Mouse (Mus musculus): ENCODE results near the gene Hs6st3.

DNA sequence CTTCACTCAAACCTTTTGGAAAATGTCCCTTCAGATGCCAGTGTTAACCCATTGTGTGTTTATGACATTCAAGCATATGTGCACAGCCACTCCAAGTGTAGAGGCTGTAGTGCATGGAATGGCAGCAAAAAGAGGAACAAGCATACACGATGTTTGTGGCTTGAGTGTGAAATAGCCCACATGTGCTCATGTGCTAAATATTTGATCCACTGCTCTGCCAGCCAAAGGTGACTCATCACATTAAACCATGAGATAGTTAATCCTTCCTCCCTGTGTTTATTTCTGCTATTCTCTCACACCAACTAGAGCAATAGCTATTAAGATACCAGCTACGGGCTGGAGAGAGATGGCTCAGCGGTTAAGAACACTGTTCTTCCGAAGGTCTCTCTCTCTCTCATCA, 223.3 kb downstream of the Hs6st3 start:
- TF ChIP-seq EP300 (IDR thresholded peaks at IDR 0.05; ENCODE audit: insufficient read depth, low read depth, low read length) (no peak), POLR2A (IDR thresholded peaks at IDR 0.05; ENCODE audit: insufficient read depth, low read length) (no peak)

Measured in ES-Bruce4 (cell line).